Mouse (Mus musculus) E14TG2a.4 (cell line): ENCODE measurements at regions not wholly inside any gene's neighbourhood (a gene's known extent, or its start where the extent isn't known, plus 50 kb on each side); places are given as distances from the start of the nearest gene placed in this dataset.

Experiments
- CTCF ChIP-seq: conservative IDR thresholded peaks from 2 replicates; pipeline ENCODE4 v1.5.1; 2014; ENCODE audit warnings: low read length
- NANOG ChIP-seq: IDR thresholded peaks from 2 replicates; pipeline ENCODE4 v1.6.1; 2014; ENCODE audit warnings: borderline replicate concordance, low read length, mixed read lengths
- POU5F1 ChIP-seq: IDR thresholded peaks from 2 replicates; pipeline ENCODE4 v1.6.1; 2014; ENCODE audit warnings: low read length, borderline replicate concordance

- TF ChIP-seq CTCF (no peak), POU5F1 (no peak), NANOG (no peak)
Observed at GRCm38 (mm10) chr13:15346866-15347265, 116.2 kb upstream of the Gli3 start.
